Mouse (Mus musculus) hindbrain, embryonic 15.5 days (tissue): Measurements from ENCODE around the gene Stpg3. TPM values are rescaled to one million over a fixed set of nuclear protein-coding genes. Genes with fewer than 3 reads are reported as not detected.

Source experiments
- polyA plus RNA-seq: library from polyadenylated mRNA; unstranded; fragments of >200 nt; fragmentation: Nextera tagmentation; extraction: Ambion mirVana; gene quantifications from 2 replicates; pipeline ENCODE4 v1.2.1, GENCODE M21; 2015

The Stpg3 gene
- polyA plus RNA-seq, 1 experiment from 2014 or later, result not detected

Other genes starting within 250 kb of the Stpg3 start
- gene Mrpl41, start 239.5 kb downstream of the Stpg3 start, polyA plus RNA-seq, result 157 and 171 TPM in 2 replicates
- gene Pnpla7, start 238.6 kb downstream of the Stpg3 start, polyA plus RNA-seq, result 3.3 and 3.9 TPM in 2 replicates
- 166 and 188 TPM in 2 replicates for gene Nsmf, start 160.3 kb downstream of the Stpg3 start, polyA plus RNA-seq
- 0.12 TPM in 1 of 2 replicates, not detected in the other for gene Entpd8, start 134.3 kb downstream of the Stpg3 start, polyA plus RNA-seq
- gene Noxa1, start 119.5 kb downstream of the Stpg3 start, polyA plus RNA-seq, result not detected in 2 replicates
- gene Nrarp, start 33.9 kb downstream of the Stpg3 start, polyA plus RNA-seq, result 18.9 and 20.2 TPM in 2 replicates
- 1.9 and 2.3 TPM in 2 replicates for gene Tor4a, start 17.8 kb downstream of the Stpg3 start, polyA plus RNA-seq
- 108 and 112 TPM in 2 replicates for gene Nelfb, start 3.1 kb downstream of the Stpg3 start, polyA plus RNA-seq
- 0.70 and 0.72 TPM in 2 replicates for gene Fam166a, start 4.1 kb upstream of the Stpg3 start, polyA plus RNA-seq
- 444 and 468 TPM in 2 replicates for gene Tubb4b, start 10.1 kb upstream of the Stpg3 start, polyA plus RNA-seq
- gene Slc34a3, start 19.7 kb upstream of the Stpg3 start, polyA plus RNA-seq, result not detected in 2 replicates
- not detected in 2 replicates for gene Rnf224, start 22.1 kb upstream of the Stpg3 start, polyA plus RNA-seq
- gene Rnf208, start 27.6 kb upstream of the Stpg3 start, polyA plus RNA-seq, result 145 and 177 TPM in 2 replicates
- 0.23 TPM in 1 of 2 replicates, not detected in the other for gene Cysrt1, start 27.8 kb upstream of the Stpg3 start, polyA plus RNA-seq
- gene AL732309.1, start 32.2 kb upstream of the Stpg3 start, polyA plus RNA-seq, result 4.9 and 6.3 TPM in 2 replicates
- gene Tmem203, start 40.8 kb upstream of the Stpg3 start, polyA plus RNA-seq, result 13.4 and 13.8 TPM in 2 replicates
- 17.1 and 21.5 TPM in 2 replicates for gene Tprn, start 48.0 kb upstream of the Stpg3 start, polyA plus RNA-seq
- 171 and 183 TPM in 2 replicates for gene Ssna1, start 57.8 kb upstream of the Stpg3 start, polyA plus RNA-seq
- 139 and 143 TPM in 2 replicates for gene Anapc2, start 57.8 kb upstream of the Stpg3 start, polyA plus RNA-seq
- gene Tmem210, start 73.5 kb upstream of the Stpg3 start, polyA plus RNA-seq, result not detected in 2 replicates
- gene Lrrc26, start 75.3 kb upstream of the Stpg3 start, polyA plus RNA-seq, result 0.18 TPM in 1 of 2 replicates, not detected in the other
- gene Grin1, start 104.5 kb upstream of the Stpg3 start, polyA plus RNA-seq, result 58.4 and 61.3 TPM in 2 replicates
- 43.6 and 45.2 TPM in 2 replicates for gene Man1b1, start 117.7 kb upstream of the Stpg3 start, polyA plus RNA-seq
- gene Dpp7, start 141.7 kb upstream of the Stpg3 start, polyA plus RNA-seq, result 24.4 and 24.9 TPM in 2 replicates
- 5.1 and 6.4 TPM in 2 replicates for gene Uap1l1, start 151.0 kb upstream of the Stpg3 start, polyA plus RNA-seq
- gene Sapcd2, start 157.7 kb upstream of the Stpg3 start, polyA plus RNA-seq, result 11.8 and 13.8 TPM in 2 replicates
- 3.7 and 7.0 TPM in 2 replicates for gene Entpd2, start 181.2 kb upstream of the Stpg3 start, polyA plus RNA-seq
- gene Npdc1, start 184.7 kb upstream of the Stpg3 start, polyA plus RNA-seq, result 424 and 493 TPM in 2 replicates
- 0.08 TPM in 1 of 2 replicates, not detected in the other for gene Fut7, start 208.6 kb upstream of the Stpg3 start, polyA plus RNA-seq
- gene Abca2, start 214.1 kb upstream of the Stpg3 start, polyA plus RNA-seq, result 15.0 and 15.1 TPM in 2 replicates
- gene Clic3, start 242.2 kb upstream of the Stpg3 start, polyA plus RNA-seq, result 3.7 and 4.3 TPM in 2 replicates
- gene Paxx, start 246.5 kb upstream of the Stpg3 start, polyA plus RNA-seq, result 109 and 119 TPM in 2 replicates